Mouse (Mus musculus) adrenal gland, adult 2 months (tissue): ENCODE results near the gene Gm12695. TPM values are rescaled to one million over a fixed set of nuclear protein-coding genes. Genes with fewer than 3 reads are reported as not detected.
A peak's percentile ranks its signal among the peaks of the same experiment; 100 is the strongest.

ENCODE experiments used
- DNase-seq: peaks from one replicate; pipeline ENCODE4 v3.0.0; 2021
- long read RNA-seq: library from polyadenylated mRNA; stranded (forward); transcript quantifications from one replicate; pipeline ENCODE4 v2.0.0, GENCODE M21; 2021
- polyA plus RNA-seq: library from polyadenylated mRNA; depleted of rRNA; stranded (reverse); fragments of >200 nt; gene quantifications from 2 replicates; pipeline ENCODE4 v1.2.3, GENCODE M21; 2012; rRNA removed
- total RNA-seq, 2 experiments: library from RNA; stranded (reverse); gene quantifications; 2 replicates each; pipeline ENCODE4 v1.2.3; 2021

Gene Gm12695
- total RNA-seq (not detected), polyA plus RNA-seq (not detected in 2 replicates)
- long read RNA-seq, result 0 reads

DNA sequence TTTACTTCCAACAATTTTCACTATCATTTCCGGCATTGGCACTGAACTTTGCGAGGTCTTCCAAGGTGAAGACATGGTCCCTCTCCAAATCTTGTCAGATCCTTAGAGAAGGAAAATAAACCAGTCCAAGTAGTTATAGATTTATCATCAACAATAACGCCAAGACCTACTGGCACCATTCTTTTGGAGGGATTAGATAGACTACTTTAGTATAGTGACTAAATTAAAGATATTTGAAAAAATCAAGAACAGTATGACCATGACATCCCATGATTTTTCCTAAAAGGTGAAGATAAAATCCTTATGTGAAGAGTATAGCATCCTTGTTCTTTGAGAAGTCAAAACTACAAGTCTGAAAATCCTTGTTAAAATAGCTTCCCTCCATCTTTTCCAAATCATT, at the start of gene Gm12695:
TSS of gene Gm12695 (minus strand) at position 101 of the 400 bp plus-strand sequence.
- no peak for DNase-seq

DNA sequence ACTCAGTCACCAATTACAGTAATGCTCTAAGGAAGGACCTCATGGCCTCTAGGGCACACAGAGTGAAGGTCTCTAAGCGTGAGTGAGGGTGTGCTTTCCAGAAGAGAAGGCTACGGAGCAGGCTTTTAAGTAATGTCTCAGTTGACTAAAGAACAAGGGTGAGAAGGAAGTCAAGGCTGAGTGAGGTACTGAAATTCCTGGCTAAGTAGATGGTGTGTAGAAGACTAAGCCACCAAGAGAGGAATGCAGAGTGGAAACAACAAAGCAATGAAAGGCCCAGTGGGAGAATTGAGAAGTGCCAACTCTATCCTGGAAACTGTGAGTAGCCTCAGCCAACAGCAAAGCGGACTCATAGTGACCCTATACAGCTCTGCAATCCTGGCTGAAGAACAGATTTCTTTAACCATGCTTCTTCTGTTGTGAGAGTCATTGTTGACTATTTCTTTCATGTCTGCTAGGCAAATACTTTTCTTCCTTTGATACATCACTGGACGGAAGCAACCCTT, 40.6 kb upstream of the Gm12695 start:
- DNase-seq, result no peak

DNA sequence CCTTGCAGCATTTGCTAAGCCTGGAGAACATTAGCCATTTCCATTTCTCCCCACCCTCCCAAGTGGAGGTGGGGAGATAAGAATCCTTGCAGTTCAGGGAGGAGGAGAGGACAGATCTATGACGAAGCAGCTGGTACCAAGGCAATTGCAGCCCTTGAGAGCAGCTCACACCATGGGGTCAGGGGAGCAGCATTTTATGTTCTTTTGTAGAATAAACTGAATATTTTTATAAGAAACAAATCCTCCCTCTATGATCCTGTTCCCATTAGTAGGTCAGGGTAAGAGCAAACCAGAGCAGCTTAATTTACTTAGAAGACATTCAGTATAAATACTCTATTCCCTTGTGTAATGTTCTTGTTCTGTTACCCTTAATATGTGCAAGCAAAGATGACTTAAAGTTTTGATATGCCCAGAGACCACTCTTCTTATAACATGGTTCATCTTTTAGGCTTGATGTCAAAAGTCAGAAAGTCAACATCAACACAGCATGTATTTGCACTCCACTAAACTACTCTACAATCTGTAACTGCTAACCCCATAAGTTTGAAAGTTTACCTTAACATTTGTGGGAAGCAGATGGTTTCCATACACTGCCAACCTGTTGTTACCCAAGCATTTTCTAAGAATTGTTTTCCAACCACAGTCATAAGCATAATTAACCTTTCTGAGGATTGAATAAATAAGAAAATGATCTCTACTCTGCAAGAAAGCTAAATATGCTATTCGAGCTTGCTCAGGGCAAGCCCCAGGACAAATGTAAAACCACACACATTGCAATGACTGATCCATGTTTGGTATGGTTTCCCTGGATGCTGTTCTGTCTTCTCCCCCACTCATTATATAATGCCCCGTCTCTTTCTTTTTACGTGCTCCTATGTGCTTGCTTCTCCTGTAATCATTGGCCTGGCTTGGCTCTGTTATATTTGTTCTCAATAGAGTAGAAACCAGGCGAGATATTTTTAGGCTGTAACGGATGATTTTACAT, 22.1 kb upstream of the Gm12695 start:
- DNase-seq, result no peak

DNA sequence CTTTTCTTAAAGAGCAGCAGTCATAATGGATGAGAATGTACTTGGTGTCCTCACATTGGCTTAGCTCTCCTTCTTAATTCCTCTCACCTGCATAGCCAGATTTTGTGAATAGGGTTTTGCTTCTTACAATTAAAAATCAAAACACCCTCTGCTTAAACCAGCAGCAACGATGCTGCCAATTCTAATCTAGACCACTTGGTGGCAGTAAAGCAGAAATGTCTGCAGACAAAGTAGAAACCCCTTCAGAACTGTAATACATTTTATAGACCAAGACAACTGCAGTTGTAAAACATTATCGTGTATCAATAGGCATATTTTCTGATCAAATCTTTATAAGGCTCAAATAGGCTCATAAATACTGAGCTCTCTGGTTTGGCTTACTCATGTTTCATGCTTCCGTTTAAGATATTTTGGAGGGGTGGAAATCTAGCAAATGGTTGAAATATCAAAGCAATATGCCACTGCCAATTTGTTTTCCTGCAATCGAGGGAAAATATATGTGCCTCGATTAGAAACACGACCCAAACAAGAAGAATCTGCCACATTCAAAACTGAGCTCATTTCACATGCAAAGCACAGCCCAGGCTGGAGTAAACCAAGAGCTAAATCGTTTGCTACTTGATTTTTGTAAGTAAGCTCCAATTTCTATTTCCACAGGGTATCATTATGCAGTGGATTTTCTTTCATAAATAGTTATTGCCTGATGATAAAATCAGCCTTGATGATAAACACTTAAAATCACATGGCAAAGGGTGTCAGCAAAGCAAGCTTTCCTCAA, 14.6 kb upstream of the Gm12695 start:
- no peak for DNase-seq

DNA sequence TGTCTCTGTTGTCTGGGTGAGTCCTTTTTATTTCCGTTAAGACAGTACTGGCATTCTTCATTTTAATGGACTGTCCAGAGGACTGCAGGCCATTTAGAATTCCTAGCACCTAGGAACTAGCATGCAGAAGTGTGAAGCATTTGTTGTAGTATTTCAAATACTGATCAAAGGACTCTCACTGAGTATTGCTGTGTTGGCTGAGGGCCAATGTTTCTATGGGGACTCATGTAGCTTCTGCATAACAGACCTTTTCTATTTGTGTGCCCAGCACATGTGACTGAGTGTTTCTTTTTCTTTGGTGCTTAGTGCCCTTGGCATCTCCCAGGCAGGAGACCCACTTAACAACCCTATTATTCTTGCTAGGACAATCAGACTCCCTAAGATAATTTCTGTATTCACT, 12.6 kb upstream of the Gm12695 start:
- no peak for DNase-seq

DNA sequence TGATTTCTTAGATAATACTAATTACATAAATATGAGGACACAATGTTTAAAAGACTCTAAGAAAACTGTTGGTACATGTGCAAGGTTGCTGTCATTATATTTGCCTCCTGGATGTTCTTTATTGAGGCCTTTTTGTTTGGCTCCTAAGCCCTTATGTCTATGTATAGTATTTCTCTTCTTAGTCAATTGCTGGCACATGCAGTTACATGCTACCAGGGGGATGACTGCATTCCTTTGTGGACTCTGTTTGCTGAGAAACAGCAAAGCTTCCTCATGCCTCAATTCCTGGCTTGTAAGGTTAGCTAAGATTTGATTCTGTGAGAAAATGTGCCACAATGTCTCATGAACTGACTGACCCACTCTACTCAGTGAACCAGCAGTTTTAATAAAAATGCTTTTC, 6.3 kb upstream of the Gm12695 start:
- no peak for DNase-seq

DNA sequence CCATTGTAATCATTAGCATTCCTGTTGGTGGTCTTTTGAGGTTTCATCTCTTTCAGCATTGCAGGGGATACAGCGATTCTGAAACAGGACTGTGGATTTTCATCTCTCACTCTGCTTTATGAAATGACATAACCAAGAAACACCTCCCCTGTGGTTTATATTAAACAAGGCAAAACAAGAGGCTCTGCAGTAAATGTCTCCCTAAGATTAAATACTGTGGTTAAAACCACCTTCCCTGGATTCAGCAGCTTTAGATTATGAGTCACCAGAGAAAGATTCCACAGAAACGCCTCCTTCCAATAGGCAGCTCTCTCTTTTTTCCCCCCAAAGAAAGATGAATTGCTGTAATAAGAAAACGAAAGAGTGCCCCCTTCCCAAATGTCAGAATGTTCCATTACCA, 4.9 kb upstream of the Gm12695 start:
- no peak for DNase-seq

DNA sequence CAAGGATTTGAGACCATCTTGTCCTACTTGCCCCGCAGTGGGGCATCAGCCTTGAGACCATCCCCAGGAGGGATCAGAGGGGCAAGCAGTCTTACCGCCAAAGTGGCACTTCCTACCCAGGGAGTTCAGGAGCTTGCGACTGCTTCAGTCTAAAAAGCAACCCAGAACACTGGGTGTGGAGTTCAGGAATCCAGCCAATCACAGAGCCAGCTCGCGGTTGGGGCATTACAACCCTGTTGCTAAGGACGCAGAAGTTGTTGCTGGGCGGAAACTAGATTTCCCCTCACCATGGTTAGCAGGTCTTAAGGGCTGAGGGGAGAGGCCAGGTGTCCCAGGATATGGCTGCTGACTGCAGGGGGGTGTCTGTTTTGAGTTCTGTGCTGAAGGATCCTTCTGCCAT, 1.6 kb upstream of the Gm12695 start:
- DNase-seq, result no peak

DNA sequence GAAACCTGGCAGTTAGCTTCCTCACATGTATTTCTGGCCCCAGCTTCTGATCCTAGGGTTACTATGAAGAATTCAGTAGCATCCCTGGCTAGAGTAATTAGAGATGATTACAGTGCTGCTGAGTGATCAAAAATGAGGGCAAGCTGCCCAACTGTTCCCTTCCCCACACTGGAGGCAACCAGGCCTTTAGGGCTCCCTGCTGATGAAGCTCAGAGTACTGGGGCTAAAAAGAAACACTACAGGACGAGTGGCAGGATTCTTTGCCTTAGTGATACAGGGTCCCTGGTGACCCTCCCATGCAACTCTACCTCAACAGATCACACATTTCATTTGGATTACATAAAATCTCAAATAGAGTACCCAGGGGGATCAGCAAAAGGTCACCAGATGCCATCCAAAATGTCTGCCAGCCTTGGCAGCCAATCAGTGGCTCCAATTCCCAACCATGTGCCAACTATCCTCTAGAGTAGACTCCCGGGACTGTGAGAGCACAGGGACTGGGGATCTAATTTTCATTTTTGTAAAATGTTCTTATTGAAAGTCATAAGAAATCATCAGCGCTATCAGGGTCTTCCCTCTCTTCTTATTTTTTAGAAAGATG, 11.9 kb downstream of the Gm12695 start:
- DNase-seq, result peak; percentile 1

DNA sequence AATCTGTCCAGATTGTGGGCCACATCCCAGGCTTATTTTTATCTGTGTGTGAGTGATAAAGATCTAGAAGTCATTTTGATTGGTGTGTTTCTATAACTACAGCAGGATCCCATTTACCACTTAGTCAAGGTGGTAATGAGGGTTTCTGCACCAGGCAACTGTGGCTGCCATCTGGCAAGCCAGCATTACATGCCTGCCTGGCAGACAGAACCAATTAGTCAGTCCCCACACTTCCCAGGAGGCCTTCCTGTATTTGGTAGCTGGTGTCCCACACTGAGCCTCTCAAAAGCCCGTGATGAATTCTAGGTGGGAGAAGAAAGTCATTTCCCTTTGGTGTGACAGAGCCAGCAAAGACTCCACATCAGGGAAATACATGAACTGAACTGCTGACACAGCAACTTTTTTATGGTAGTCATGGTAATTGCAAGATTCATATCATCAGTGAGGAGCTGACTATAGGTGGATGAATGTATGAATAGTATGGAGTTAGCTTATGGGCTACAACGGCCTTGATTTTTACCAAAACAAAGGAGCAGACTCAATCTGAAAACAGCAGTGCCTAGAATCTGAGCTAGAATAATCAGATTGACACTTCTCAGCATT, 18.5 kb downstream of the Gm12695 start:
- no peak for DNase-seq

DNA sequence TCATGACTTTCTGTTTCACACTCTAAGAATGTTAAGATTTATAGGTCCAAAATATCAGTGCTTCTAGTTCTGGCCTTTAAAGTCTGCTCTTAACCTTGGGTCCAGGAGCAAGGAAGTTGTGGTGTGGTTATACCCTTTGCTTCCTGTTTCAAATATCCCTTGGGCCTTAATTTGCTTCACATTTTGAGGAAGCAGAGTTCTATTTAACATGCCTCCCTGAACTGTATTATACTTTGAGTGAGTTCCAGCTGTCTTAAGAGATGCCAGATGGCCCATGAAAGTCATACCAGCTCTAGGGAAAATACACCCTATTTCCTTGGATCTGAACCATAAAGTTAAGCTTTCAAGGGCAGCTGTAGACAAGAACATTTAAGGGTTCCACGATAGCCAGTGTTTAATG, 33.0 kb downstream of the Gm12695 start:
- DNase-seq, result no peak

DNA sequence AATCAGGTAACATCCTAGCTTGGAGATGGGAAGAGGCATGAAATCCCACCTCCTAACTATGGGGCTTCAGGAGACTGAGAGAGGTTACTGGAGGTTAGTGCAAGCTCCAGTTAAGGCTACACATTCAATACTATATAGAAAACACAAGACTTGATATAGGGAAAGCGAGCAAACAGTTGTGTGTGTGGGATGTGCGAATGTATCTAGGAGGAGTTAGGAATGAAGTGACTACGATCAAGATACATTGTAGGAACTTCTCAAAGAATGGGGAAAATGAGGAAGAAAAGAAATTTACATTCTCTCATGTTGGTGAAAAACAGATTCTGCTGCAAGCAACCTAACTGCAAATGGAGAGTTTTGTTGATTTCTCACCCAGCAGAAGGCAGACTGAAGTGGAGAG, 44.5 kb downstream of the Gm12695 start:
- no peak for DNase-seq

DNA sequence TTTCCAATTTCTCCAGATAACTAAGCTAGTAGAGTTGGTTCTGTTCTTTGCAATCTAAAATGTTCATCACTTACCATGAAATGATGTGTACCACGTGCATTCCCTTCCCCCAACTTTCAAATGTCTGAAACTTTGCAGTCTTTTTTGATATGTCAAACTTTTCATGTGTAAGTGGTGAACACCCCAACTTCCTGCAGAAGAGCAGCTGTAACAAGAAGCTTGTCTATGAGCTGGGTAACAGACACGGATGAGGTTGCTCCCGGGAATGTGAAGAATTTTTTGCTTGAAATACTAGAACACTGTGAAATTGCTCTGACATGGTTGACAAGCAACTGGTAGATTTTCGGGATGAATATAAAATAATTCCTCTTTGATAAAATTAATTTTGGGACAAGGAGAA, 55.7 kb downstream of the Gm12695 start:
- DNase-seq, result no peak

DNA sequence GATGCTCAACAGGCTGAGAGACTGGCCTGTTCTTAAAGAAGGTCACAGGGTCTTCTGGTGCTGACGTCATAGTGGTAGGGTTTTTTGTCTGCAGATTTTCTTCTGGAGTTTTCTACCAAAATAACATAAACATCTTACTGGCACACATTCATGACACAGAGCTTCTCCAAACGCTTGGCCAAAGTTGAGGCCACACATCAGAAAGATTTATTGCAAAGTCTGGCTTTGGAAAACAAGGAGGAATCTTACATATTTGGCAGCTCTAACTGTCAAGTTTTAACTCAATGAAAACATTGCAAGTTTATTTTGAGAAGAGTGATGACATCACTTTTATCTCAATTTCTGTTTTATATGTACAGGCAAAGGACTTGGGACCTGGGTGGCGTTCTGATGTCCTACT, 56.8 kb downstream of the Gm12695 start:
- peak; percentile 2 for DNase-seq

DNA sequence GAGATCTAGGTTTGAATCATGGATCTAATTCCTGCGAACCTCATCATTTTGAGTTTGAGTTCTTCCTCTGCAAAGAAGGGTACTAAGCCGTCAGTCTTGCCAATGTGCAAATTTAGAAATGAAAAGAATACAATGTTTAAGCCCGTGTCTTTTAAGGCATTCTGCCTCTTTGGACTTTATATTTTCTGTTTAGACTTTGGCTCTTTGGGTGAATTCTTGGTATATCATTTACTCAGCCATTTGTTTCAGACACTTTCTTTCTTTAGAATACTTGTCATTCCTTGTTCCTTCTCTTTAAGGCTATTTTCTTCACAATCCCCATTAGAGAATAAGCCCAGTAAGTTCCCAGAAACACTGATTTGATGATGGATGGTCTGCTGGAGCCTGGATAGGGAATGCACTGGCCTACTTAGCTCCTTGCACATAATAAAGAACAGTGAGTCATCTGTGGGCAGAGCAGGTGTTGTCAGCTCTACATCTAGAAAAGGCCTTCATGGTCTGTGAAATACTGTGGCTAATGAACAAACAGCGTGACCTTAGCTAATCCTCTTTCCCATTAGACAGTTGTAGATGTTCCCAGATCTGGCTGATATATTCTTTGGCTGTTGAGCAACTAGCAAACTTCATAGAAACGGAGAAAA, 59.5 kb downstream of the Gm12695 start:
- DNase-seq, result peak; percentile 8

DNA sequence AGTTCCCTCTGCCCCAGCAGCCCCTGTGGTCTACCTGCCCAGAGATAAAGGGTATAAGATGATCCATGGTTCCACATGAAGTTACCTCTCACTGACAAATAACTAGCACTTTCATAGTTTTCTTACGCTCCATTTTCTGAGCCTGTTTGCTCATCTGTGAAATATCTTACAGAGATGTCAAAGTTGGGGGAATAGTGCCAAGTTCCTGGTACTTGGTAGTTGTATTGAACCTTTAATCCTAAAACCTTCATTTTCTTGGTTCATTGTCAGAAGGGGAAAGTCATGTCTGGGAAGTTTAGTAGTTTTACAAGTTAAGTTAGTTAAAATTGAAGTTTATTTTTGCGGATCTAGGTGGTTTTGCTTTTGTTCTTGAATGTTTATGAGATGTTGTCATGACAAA, 62.7 kb downstream of the Gm12695 start:
- DNase-seq, result no peak

DNA sequence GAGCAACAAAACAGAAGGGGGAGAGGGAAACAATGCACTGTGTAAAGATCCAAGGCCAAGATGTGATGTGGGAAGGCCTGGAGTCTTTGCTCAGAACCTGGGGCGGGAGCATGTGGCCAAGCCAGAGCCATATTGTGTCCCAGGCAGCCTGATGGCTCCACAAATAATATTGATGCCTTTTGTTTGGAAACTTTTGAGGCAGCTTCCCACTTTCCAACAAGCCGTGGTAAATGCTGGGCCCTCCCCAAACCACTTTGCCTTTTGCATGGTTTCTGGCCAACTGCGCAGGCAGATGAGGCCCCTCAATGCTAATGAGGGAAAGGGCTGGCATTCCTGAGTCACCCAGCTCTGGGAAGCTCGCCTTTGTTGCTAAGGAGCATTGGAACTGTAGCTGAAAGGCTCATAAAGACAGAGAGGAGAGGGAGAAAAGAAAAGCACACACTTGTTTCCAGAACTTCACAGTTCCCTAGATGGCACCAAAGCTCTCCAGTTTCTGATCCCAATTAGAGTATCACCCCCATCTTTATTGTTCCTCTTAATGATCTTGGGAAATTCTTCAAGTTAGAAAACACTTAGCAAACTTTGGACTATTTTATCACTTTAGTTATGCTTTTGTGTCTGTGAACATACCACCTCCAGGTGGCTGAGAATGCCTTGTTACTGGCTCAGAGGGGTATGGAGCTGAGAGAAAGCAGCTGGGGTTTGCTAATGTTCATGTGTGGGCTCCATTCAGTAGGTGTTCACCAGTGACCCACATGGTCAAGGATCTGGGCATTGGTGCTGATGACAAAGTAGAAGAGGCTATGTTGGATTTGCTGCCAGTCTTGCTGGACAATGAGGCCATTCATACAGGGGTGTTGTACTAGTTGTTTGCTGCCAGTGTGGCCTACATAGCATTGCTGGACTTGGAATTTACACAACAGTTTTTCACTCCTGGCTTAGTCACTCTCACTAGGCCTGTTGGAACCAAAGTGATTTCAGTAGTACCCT, 65.7 kb downstream of the Gm12695 start:
- DNase-seq, result no peak

DNA sequence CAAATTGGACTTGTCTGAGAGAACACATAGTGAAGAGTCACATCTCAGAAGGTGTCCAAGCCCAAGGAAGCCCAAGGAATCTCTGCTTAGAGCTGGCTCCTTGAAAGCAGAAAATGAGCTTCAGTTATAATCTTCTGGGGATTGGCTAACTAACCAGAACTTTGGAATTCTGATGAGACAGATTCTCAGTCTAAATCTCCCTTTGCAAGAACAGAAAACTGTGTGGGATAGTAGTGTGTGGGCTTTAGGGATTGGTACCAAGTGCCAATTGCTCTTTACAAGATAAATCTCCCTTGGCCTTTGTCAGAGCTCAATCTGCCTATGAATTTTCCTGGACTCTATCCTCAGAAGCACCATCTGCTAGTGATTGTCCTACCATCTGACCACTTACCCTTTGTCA, 66.5 kb downstream of the Gm12695 start:
- DNase-seq, result no peak

DNA sequence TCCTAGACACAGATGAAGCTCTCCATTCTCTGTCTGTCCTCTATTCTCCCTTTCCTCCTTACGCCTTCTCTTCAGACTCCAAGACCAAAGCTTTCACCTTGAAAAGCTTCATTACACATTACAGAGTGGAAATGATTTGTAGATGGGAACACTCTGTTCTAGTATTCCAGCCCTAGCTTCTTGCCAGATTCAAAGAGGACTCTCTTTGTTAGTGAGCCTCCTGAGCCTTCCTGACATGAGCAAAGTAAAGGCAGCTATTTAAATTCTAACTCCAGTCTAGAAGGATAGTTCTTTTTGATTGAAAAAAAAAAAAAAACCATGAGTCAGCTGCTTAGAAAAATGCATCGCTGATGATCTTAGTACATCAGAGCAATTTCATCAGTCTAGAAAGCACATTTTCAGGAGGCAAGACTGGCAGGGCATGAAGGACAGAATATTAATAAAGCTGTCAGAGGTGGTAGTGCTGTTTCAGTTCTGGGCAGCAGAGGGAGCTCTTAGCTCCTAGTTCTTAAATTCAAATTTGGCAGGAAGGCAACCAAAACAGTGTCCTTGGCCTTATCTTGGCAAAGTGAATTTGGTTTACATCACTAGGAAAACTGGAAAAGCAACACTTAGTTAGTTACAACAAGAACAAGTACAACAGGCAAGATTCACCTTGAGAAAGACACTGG, 79.6 kb downstream of the Gm12695 start:
- peak; percentile 76 for DNase-seq

DNA sequence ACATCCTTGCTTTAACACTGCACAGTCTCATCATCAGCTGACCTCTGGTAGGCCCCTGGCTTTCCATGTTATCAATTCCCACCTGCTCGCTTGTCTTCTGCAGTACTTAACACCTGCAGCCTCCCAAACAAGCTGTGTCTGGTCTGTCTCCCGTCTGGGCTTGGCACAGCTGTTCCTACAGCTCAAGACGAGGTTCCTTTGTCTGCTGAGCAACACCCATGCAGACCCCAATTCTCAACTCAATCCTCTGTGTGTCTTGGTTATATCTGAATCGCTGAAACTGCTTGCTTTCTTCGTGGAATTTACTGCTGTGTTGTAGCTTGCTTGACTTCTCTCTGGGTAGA, 86.8 kb downstream of the Gm12695 start:
- no peak for DNase-seq
